23 mouse cellular contexts compared by ENCODE assay signal in genomic region chr16:33777607-33778006, GRCm38 (mm10). TPM values are rescaled to one million over a fixed set of nuclear protein-coding genes. Genes with fewer than 3 reads are reported as not detected.
A peak's percentile ranks its signal among the peaks of the same experiment; 100 is the strongest.
DNase-seq lines count a peak whose midpoint lies in the region; ATAC-seq and TF ChIP-seq lines count a peak whose summit lies in the region.
"Had no signal": no experiment of that assay in that cellular context is flagged by ENCODE, and none has a peak within 500 bp of the region (broad histone marks: within the 10 kb centered on the region; RNA-seq: fewer than 3 reads in every experiment).

No protein-coding gene starts in this region.

- TF ChIP-seq CTCF in intestine, postnatal 0 days (IDR thresholded peaks at IDR 0.05; ENCODE audit: low read depth): no peak
- no peak for TF ChIP-seq CTCF in cerebellum, adult 2 months (IDR thresholded peaks at IDR 0.05; ENCODE audit: borderline replicate concordance, insufficient read depth, low read depth, low read length)

- H3K4me1 ChIP-seq in heart, embryonic 16.5 days (ENCODE audit: control insufficient read depth, insufficient read depth, low read length): 0 out of 2 replicates have a peak, but pooled peaks cover 4% of the 10 kb centered on the region
- peaks cover 27% of the 10 kb centered on the region for H3K4me1 ChIP-seq in intestine, postnatal 0 days (replicated peaks; ENCODE audit: control insufficient read depth, insufficient read depth, low read length)
- no peaks in the 10 kb centered on the region; the same call in 1 of the 2 replicates for H3K4me1 ChIP-seq in cerebellum, adult 2 months (ENCODE audit: control insufficient read depth, insufficient read depth, low read length)
- H3K4me1 ChIP-seq: embryonic facial prominence, embryonic 13.5 days; forebrain, embryonic 10.5 days; hindbrain, embryonic 13.5 days had no signal

- H3K27me3 ChIP-seq in heart, embryonic 16.5 days (ENCODE audit: control insufficient read depth, insufficient read depth, low read length): no peaks in the 10 kb centered on the region
- H3K27me3 ChIP-seq in intestine, postnatal 0 days (replicated peaks; ENCODE audit: control insufficient read depth, insufficient read depth, low read length): no peaks in the 10 kb centered on the region
- H3K27me3 ChIP-seq in cerebellum, adult 2 months (ENCODE audit: control insufficient read depth, insufficient read depth, low read length): no peaks in the 10 kb centered on the region
- H3K27me3 ChIP-seq: embryonic facial prominence, embryonic 13.5 days; heart, embryonic 13.5 days; hindbrain, embryonic 13.5 days had no signal

- no peak for ATAC-seq in heart, embryonic 16.5 days (replicated peaks; ENCODE audit: extremely low read depth, insufficient read depth, low FRiP score)
- ATAC-seq in intestine, postnatal 0 days: no peak
- ATAC-seq: forebrain, embryonic 14.5 days; hindbrain, postnatal 0 days had no signal

- H3K9me3 ChIP-seq in heart, embryonic 16.5 days (replicated peaks; ENCODE audit: control insufficient read depth, low read length): no peaks in the 10 kb centered on the region
- no peaks in the 10 kb centered on the region for H3K9me3 ChIP-seq in intestine, postnatal 0 days (ENCODE audit: control insufficient read depth)
- H3K9me3 ChIP-seq: embryonic facial prominence, embryonic 13.5 days; forebrain, embryonic 10.5 days; heart, embryonic 13.5 days; hindbrain, embryonic 13.5 days had no signal

- DNase-seq in heart, postnatal 10 days: no peak
- DNase-seq in 3T3-L1 (ENCODE audit: low read depth, low spot score) (peak; percentile 26), NIH3T3 (ENCODE audit: low read depth) (peak; percentile 34)
- DNase-seq in urinary bladder, adult 18-20 months (ENCODE audit: low spot score in 2 of 2): no peak
- DNase-seq in gastrocnemius, adult 8-10 months (ENCODE audit: low spot score in 2 of 2): no peak
- DNase-seq in cerebellum, adult 2 months: no peak
- DNase-seq: adrenal gland, postnatal 10 days; cerebellum, adult 11-12 months; cerebellum, adult 9-11 months; cerebellum, postnatal 36 days; gastrocnemius, adult 2 months; gastrocnemius, postnatal 36 days; heart, adult 11 months; heart, postnatal 14 days had no signal

- H3K27ac ChIP-seq in heart, embryonic 16.5 days (ENCODE audit: low read length): peak overlapping the region; percentile 3; the same call in 1 of the 2 replicates
- H3K27ac ChIP-seq in intestine, postnatal 0 days (ENCODE audit: low read depth, low read length): peak overlapping the region; percentile 84
- no peak overlapping the region for H3K27ac ChIP-seq in cerebellum, adult 2 months (ENCODE audit: insufficient read depth, low read length)
- H3K27ac ChIP-seq: embryonic facial prominence, embryonic 13.5 days; forebrain, embryonic 10.5 days; gastrocnemius, adult 2 months; heart, embryonic 13.5 days; hindbrain, embryonic 13.5 days; hindbrain, postnatal 0 days had no signal

- H3K36me3 ChIP-seq in heart, embryonic 16.5 days (ENCODE audit: control insufficient read depth, insufficient read depth): no peaks in the 10 kb centered on the region
- no peaks in the 10 kb centered on the region for H3K36me3 ChIP-seq in intestine, postnatal 0 days (ENCODE audit: control insufficient read depth, insufficient read depth)
- H3K36me3 ChIP-seq: embryonic facial prominence, embryonic 13.5 days; forebrain, embryonic 10.5 days; heart, embryonic 13.5 days; hindbrain, embryonic 13.5 days had no signal

- intact Hi-C loops in heart, postnatal 10 days (cut with DNase I): no loop called here

- H3K4me3 ChIP-seq in heart, embryonic 16.5 days (ENCODE audit: low read length): no peak overlapping the region
- H3K4me3 ChIP-seq in intestine, postnatal 0 days (ENCODE audit: low read depth, low read length): no peak overlapping the region
- no peak overlapping the region for H3K4me3 ChIP-seq in cerebellum, adult 2 months (replicated peaks; ENCODE audit: insufficient read depth, low read depth, low read length)
- H3K4me3 ChIP-seq: embryonic facial prominence, embryonic 13.5 days; erythroblast, embryonic 14.5 days; forebrain, embryonic 10.5 days; gastrocnemius, adult 2 months; heart, embryonic 13.5 days; hindbrain, embryonic 13.5 days had no signal

- H3K9ac ChIP-seq in heart, embryonic 16.5 days (ENCODE audit: low read length): no peak overlapping the region
- no peak overlapping the region for H3K9ac ChIP-seq in intestine, postnatal 0 days (ENCODE audit: low read depth, low read length)
- H3K9ac ChIP-seq: embryonic facial prominence, embryonic 13.5 days; heart, embryonic 13.5 days; hindbrain, embryonic 13.5 days had no signal

- 82% methylated on average over 6 of the region's 6 CpGs for WGBS in heart, embryonic 16.5 days
- 90% methylated on average over 6 of the region's 6 CpGs for WGBS in intestine, postnatal 0 days
- 89% methylated on average over 6 of the region's 6 CpGs for WGBS in cerebellum, adult 2 months

- TF ChIP-seq POLR2A in cerebellum, adult 2 months (IDR thresholded peaks at IDR 0.05; ENCODE audit: borderline replicate concordance, insufficient read depth, low read length): no peak

- no peak overlapping the region for H3K4me2 ChIP-seq in heart, embryonic 16.5 days (ENCODE audit: low read depth, low read length)
- 0 out of 2 replicates have a peak overlapping the region, but pooled peaks have one; percentile 17 for H3K4me2 ChIP-seq in intestine, postnatal 0 days (replicated peaks; ENCODE audit: low read depth)
- H3K4me2 ChIP-seq: embryonic facial prominence, embryonic 13.5 days; heart, embryonic 13.5 days; hindbrain, embryonic 13.5 days had no signal

RNA-seq across cellular contexts. Expression of gene Muc13, which starts 16.2 kb away (rescaled TPM):
- polyA plus RNA-seq in heart, embryonic 16.5 days (2015; fragmentation: Nextera tagmentation; extraction: Ambion mirVana): 0.16 and 1.5 TPM in 2 replicates
- total RNA-seq in heart, postnatal 10 days (2021): under 1 TPM in 1 of 2 experiments, not detected in 1; 0.07 TPM
- polyA plus RNA-seq in intestine, postnatal 0 days (2015; fragmentation: Nextera tagmentation; extraction: Ambion mirVana): 459 and 473 TPM in 2 replicates
- total RNA-seq in gastrocnemius, adult 8-10 months (2022): not detected
- 0.06 and 0.11 TPM in 2 replicates for polyA plus RNA-seq in cerebellum, adult 2 months (2012; rRNA removed)
- total RNA-seq: gastrocnemius, adult 2 months; gastrocnemius, postnatal 36 days; hindbrain, postnatal 0 days had no signal
- polyA plus RNA-seq: erythroblast, embryonic 14.5 days; forebrain, embryonic 14.5 days; hindbrain, embryonic 13.5 days had no signal

RNA-seq across cellular contexts. Expression of gene Itgb5, which starts 51.9 kb away (rescaled TPM):
- 29.4 and 50.3 TPM in 2 replicates for polyA plus RNA-seq in heart, embryonic 16.5 days (2015; fragmentation: Nextera tagmentation; extraction: Ambion mirVana)
- 10 to 100 TPM; 83.0 to 85.0 TPM for total RNA-seq in heart, postnatal 10 days (2021)
- polyA plus RNA-seq in intestine, postnatal 0 days (2015; fragmentation: Nextera tagmentation; extraction: Ambion mirVana): 23.5 and 23.6 TPM in 2 replicates
- 100 to 1,000 TPM in 2 of 4 experiments, 10 to 100 TPM in 2; 98.7 to 124 (median 105) TPM for total RNA-seq in gastrocnemius, adult 8-10 months (2022)
- 59.0 and 66.8 TPM in 2 replicates for polyA plus RNA-seq in cerebellum, adult 2 months (2012; rRNA removed)

Comparison
In these comparisons a context has a peak if more than half of its experiments do, and no peak if none do; other contexts are left out.
1. DNase-seq: peak in 3T3-L1 (single experiment) and NIH3T3 (single experiment); none in heart, postnatal 10 days (0 of 2), urinary bladder, adult 18-20 months (0 of 2), gastrocnemius, adult 8-10 months (0 of 2) and cerebellum, adult 2 months (0 of 2).
2. RNA of gene Muc13, which starts 16.2 kb away (polyA plus RNA-seq): 459 to 473 TPM in intestine, postnatal 0 days; 0.16 to 1.5 TPM in heart, embryonic 16.5 days and 0.06 to 0.11 TPM in cerebellum, adult 2 months; every median in the first group is over 100 times any median in the second.